Mouse (Mus musculus) testis, postnatal 14 days (tissue): Measurements from ENCODE around the gene Prex1.
"Not testable (repeated sequence)": the region's sequence is repeated elsewhere in the genome, so short reads cannot be mapped to it uniquely, and the experiment has no call there.

Source experiments
- DNase-seq: peaks from one replicate; pipeline ENCODE4 v3.0.0; 2021; ENCODE audit warnings: low spot score

Prex1 gene

DNA sequence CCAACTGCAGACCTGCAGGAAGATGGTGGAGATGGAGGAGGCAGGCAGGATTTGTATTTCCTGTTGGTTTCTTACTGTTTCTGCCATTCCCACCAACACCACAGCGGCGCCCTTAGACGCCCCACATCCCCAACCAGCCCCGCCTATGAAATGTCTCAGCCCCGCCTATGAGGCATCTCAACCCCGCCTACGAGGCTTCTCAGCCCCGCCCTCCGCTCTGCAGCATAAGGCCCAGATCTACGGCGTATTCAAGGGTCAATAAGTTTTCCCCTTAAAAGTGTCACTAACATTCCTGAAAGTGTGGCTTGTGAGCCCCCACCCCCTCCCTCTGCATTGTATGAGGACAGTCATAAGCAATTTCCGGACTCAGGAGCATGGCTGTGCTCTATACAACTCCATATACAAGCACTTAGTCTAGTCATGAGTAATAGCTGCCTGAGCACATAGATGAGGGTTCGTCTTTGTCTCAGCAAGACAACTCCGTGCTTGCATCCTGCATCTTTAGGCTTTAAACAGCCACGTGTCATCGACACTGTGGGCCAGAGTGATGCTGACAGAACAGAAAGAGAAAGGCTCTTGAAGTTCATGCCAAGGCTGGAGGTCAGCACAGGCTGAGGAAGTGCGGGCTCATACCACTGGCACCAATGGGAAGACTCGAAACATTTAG is 160.0 kb downstream of the Prex1 start:
- DNase-seq = no peak

DNA sequence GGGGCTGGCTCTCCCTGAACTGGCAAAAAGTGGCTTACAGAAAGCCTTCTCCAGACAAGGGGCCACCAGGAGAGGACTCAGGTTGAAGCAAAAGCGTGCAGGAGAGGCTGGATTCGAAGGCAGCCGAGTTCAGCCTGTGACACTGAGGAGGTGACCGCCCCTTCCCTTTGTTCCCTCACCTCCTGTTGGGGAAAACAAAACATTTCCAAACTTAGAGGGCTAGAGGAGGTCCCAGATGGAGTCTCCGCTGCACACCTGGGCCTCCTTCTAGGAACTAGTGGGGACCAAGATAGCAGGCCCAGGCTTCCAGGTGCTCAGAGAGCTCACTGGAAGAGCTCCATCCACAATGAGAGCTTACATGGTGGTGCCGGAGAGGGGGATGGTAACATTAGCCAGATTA is 161.0 kb downstream of the Prex1 start:
- no peak for DNase-seq

DNA sequence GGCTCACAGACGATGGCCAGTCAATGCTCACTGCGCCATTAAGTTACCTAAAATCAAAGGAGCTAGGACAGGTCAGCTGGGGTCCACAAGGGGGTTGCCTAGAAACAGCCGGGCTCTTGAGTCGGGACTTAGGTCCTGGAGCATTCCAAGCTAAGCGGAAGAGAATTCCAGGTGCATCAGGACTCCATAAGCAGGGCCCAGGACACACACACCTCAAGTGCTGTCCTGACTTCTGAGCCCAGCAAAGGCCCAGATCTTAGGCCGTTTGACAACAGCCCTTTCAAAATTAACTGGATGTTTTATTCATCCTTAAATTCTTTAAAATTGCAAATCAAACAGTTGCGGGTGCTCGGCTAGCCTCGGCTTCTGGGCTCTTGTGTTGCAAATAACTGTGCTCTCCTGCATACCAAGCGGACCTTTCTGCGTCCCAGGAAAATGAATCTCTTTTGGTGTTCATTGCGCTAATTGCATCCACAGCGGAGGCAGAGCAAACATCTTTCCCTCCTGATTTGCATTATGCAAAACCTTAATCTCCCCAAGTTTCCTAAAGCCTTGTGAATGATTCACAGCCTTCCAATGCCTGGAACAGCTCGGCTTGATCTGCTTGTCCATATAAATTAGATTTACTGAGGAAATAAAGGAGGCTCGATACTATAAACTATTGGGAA is 161.7 kb downstream of the Prex1 start:
- DNase-seq = no peak

DNA sequence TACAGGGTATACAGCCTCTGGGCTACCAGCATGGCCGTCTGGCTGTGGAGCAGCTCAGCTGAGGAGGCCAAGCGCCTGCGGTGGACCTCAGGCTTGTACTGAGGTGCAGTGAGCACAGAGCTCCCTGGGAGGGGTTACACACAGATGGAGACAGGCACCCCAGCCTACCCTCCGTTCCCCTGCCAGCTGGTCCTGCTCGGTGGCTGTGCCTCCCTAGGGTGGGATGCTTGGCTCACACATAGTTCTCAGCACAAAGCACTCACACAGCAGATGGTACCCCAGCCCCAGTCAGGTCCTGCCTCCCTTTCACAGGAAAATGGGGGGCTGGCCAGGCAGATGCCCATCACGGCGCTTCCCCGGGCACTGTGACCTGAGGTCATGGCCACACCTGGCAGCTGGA is 163.8 kb downstream of the Prex1 start:
- DNase-seq = no peak

DNA sequence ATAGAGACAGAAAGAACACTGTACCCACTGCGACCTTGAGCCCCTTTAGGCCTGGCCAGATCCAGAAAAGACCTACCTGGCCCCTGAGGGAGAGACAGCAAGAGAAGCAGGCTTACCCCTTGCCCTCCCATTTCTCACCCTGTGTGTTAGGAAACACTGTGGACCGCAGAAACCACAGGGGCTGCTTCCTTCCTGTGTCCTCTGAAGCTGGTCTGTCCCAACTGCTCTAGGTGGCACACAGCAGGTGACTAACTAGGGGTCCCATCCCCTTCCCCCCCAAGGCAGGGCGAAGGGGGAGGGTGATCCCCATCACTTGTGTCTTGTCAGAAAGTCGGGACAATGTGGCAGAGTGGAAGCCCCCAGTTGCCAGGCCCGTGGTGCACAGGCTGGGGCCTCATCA is 164.6 kb downstream of the Prex1 start:
- DNase-seq = no peak

DNA sequence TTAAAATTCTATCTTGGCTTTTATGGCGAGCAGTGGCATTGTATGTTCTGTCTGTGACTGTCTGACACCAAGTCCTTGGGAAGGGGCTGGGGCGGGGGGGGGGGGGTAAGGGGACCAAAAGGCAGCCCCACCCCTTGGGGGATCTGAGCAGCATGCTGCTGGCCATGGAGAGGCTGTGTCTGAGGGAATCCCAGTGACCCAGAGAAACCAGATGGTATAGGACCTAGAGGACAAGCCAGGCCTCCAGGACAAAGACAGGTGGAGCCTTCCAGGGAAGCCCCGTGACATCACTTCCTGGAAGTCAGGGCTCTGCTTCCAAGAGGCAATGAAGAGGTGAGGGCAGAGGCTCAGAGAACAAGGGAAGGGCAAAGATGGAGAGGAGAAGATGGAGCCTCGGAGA is 168.1 kb downstream of the Prex1 start:
- DNase-seq = no peak

DNA sequence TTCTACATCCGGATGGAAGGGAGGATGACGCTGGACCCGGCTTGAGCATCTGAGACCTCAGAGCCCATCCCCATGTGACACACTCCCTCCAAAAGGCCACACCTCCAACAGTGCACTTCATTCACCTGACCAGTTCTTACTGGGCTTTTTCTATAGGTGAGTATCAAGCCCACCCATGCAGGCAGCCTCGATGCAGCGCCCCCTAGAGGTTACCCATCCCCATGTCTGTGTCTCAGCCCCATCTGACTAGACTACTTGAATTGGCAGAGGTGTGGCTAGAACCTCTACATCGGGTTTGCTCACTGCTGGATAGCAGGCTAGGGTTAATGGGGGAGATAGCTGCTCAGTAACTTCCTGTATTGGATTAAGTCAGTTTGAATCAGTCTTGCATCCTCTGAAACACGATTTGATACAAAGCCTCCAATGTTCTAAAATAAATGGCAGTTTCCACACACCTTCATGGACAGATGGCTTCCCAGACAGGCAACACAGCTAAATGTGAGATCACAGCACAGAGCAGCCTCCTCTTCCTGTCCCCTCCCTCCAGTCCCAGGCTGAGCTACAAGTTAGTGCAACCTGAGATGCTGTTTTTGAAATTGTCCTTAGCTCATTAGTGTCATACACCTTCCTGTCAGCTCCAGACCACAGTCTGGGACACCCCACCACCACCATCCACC is 168.9 kb downstream of the Prex1 start:
- no peak for DNase-seq

DNA sequence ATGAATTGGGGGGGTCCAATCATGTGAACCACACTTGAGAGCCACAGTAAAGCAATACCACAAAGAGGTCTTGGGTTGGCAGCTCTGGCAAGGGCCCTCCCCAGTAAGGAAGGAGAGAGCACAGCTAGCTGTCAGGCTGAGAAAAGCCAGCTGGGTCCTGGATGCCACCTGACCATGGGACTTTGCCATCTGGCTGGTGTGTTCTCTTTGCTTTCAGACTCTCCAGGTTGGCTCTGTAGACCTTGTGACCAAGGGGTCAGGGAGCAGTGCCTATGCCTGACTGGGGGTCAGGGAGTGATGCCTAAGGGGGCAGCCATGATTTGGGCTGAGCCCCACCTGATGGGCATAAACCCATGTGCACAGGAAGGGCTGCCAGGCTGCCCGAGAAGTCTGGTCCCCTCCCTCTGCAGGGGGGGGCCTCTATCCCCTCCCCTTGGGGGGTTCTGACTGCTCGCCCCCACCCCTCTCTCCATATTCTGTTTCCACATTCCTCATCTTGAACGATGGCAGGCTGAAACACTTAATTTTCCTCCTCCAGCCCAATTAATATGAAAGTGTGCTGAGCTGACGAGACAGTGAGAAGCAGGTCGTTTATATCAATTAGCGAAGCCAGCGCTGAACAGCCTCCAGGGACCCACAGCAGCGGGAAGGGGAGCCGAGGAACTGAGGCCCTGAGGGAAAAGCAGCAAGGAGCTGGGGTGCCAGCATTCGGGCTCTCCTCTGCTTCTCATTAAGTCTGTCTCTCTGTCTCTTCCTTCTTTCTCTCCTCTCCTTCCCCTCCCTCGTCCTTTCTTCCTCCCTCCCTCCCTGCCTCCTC is 172.3 kb downstream of the Prex1 start:
- no peak for DNase-seq

DNA sequence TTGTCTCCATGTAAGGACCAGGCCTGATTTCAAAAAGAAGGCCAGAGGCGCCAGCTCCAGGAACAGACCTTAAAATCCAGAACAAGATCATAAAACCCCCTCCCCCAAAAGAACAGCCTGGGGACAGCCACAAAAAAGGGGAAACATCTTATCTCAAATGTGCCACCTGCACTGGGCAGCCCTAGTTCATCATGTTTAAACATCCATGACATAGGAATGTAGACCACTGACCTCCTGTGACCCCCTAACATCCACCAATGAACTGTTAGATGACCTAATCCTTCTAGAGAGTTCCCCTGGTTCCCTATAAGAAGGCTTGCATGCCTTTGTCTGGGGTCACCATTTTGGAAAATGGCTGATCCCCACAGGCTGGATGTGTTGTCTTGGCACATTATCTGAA is 173.4 kb downstream of the Prex1 start:
- DNase-seq = no peak

DNA sequence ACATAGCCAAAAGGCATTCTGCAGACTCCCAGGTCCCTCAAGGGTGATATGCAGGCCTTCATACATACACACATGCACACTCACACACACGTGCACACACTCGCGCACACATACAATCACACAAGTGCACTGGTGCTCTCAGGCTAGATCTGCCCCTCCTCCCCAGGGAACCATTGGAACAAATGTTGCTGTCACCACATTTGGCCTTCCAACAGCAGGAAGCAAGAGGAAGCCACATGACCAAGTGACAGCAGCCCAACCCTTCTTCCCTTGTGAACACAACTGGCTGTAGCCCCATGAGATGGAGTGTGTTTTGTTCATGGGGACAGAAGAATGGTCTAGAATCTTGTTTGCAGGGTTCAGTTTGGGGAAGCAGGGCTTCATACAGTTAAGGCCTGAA is 176.7 kb downstream of the Prex1 start:
- no peak for DNase-seq

DNA sequence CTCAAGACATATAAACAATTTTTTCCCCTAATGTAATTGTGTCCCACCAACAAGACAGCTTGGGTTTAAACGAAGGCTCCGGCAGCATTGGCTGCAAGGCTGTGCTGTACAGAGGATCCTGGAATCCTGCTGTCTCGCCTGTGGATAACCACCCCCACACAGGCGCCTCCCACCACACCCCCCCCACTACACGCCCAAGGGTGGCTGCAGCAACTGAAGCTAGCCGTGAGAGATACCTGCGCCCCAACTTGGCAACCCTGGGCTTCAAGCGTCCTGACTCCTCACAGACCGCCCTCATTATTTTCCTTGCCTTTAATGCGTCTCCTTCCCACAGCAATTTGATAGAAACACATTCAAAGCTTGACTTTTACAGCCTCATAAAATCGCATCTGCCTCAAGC is 178.1 kb downstream of the Prex1 start:
- no peak for DNase-seq

DNA sequence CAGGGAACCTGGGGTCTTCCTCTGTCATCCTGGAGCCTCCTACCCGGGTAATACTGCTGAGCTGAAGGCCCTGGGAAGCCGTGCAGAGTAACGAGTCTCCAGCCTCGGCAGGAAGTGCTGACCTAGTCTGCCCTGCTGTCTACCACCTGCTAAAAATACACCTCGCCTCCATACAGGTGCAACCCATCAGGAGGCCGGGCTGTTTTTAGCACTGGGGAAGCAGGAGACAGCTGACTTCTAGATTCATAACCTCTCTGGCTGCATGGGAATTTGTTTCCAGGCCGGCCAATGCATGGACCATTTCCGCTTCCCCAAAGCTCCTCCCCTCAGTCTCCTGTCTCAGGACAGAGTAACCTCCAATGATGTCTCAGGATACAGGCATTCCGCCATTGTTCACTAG is 187.4 kb downstream of the Prex1 start:
- no peak for DNase-seq

DNA sequence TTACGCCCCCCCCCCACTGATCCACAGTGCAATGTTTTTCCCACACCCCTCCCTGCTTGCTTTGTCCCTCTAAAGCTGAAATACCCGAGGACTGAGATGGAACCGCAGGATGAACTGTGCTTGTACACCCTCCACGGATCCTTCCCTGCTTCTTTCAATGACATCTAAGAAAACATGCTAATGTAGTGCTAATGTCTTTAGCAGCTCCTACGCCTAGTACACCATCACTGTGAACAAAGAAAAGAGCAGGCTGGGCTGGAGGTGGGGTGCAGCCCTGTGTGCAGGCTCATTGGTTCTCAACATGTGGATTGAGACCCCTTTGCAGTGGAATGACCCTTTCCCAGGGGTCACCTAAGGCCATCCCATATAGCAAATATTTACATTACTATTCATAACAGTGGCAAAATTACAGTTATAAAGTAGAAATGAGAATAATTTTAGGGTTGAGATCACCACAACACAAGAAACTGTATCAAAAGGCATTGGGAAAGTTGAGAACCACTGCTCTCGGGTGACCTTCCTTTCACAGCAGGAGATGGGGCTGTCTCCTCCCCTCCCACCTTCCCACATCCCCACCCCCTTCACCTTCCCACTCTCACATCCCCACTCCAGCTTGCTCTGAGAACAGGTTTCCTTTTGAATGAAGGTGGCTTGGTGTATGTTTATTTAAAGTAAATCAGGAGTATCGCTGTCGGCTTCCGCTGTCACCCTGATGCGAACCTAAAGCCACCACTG is 190.3 kb downstream of the Prex1 start:
- DNase-seq = no peak

DNA sequence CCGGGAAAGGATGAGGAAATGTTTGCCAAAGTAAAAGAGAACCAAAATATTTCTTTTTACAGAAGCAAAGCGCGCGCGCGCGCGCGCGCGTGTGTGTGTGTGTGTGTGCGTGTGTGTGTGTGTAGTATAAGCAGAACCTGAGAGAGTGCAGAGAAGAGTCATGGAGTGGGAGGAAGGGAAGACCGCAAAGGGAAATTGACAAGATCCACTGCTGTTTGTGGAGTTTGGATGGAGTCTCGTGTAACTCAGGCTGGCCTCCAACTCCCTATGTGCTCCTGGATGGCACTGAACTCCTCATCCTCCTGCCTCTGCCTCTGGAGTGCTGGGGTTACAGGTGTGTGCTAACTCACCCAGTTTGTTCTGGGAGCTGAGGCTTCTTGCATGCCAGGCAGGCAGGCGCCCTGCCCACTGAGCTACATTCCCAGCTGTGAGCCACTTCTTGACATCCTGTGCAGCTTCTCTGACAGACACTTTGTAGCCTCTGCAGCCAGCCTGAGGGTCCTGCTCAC is 191.0 kb downstream of the Prex1 start:
- no peak for DNase-seq

DNA sequence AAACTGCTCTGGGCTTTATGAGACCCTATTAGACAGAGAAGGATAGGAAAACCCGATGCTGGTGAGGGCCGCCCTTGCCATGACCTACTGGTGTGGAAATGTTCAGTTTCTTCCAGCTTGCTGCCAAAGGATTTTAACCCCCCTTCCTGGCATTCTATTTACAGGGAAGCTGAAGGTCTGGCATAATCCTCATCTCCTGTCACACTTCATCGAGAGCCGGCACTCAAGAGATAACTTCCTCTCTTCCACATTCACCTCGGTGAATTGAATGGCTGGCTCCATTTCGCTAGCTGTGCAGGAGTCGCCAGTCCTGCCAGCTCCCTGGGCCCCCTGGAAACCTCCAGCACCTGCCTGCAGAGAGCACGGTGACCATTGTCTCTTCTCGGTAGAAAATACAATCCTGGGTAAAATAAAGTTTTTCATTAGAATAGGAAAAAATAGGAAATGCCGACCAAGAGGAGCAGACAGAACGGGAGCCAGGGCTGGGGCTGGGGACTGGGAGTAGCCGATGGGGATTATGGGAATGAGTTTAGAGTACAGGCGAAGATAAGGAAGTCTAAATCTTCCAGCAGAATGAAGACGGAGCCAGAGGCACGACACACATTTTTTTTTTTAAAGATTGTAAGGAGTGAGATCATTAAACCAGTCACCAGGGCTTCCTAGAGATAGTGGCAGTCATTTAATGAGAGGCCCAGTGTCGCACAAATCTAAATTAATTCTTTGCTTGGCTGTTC is 191.6 kb downstream of the Prex1 start:
- no peak for DNase-seq

DNA sequence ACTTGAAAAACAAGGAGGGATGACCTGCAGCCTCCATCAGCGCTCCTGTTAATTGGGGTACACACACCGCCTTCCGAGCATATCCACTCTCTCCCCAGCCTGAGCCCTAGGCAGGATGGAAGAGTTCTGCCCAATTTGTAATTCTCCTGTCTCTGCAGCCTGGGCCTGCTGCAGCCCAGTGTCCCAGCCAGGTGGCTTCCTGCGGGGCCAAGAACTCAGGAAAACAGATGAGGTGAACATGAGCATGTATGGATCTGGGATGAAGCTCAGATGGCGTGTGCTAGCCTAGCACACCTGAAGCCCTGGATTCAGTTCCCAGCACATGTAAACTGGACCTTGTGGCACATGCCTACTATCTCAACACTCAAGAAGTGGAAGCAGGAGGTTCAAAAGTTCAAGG is 192.2 kb downstream of the Prex1 start:
- DNase-seq = no peak

DNA sequence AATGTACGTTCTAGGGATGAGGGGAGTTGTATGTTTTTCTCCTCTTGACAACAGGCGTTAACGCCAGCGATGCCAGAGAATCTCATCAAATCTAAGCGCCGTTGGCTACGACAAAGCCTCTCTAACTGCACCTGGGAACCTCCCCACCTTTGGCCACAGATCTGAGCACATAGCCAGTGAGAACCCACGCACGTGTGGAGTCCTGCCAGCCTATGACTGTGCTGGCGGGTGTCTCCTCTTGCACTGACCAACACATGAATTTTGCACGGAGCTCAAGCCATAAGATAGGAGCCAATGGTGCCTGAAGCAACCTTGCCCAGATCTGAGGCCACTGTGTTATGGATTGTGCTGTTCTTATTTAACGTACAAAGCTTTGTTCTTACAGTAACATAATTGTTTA is 193.1 kb downstream of the Prex1 start:
- no peak for DNase-seq

DNA sequence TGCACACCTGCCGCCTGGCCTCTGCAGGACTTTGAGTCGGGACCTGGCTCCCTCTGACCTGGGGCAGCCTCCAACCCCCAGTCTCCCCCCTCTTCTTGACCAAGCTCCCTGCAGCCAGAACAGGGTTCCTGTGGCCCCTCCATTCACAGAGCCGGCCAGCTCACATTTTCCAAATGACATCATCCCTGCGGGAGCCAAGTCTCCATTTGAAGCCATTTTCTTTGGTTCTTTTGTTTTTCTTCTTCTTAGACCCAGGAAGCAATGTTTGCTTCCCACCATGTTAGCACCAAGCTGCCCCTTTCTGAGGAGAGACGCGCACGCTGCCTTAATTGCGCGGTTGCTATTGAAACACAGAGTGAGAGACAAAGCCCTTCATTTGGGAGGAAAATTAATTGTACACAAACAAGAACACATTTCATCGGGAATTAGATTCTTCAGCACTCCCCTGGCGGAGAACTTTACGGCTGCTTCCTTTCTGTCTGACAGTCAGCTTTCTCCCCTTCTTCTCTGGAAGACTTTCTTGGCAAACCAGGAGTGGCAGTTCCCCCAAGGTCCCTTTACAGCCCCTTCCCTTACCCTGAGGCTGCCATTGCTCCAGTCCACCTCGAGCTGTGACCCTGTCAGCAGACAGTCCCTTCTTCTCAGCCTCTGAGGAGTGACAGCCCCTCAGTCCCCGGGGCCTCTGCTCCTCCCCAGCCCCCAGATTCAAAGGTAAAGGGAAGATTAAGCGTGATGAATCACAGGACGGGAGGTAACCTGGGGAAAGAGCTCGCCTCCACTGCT is 196.0 kb downstream of the Prex1 start:
- not testable (repeated sequence) for DNase-seq

DNA sequence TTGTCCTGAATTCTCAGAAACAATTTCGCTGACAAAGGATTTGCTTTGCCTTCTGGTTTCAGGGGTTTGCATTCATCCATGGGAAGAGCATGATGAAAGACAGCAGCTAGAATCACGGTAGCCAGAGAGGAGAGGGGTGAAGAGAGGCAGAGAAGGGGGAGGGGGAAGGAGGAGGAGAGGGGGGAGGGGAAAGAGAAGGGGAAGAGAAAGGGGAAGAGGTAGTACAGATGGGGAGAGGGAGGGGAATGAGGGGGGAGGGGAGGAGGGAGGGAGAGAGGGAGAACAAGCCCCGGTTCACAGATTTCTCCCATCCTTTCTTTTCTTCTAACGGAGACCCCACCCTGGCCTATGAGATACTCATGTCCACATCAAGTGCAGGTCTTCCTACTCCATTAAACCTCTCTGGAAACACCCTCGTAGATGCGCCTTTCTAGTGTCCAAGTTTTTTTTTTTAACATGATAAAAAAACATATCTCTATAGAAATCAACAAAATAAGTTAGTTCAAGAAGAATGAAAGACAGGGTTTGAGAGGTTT is 196.7 kb downstream of the Prex1 start:
- DNase-seq = no peak
